In the genomic region with DNA sequence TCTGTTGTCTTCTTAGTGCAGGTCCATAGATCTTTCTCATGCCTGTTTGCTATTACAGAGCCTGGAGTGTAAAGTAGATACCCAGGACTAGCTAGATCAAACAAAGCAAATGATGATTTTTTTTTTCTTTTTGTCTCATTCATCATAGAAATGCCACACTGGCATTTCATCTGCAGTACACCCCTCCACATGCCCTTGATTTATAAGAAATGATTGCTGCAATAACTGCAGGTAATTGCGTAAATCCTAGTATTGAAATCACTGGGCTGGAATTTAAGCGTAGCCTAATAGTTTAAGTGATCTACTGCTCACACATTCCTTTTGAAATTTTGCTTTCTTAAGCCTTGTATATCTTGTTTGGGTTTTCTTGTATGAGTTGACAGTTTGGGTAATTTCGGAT, we compare ENCODE assay signal across 26 mouse cellular contexts.
"Had no signal": no experiment of that assay in that cellular context is flagged by ENCODE, and none has a peak within 500 bp of the region (broad histone marks: within the 10 kb centered on the region; RNA-seq: fewer than 3 reads in every experiment).

No protein-coding gene starts in this region.

- ATAC-seq: hindbrain, postnatal 0 days; intestine, embryonic 16.5 days; liver, embryonic 12.5 days had no signal

- H3K9me3 ChIP-seq: heart, embryonic 13.5 days; heart, embryonic 15.5 days; hindbrain, embryonic 13.5 days; hindbrain, embryonic 15.5 days; kidney, embryonic 15.5 days; limb, embryonic 13.5 days; limb, embryonic 15.5 days; liver, embryonic 12.5 days had no signal

- H3K36me3 ChIP-seq: heart, embryonic 13.5 days; heart, embryonic 15.5 days; hindbrain, embryonic 13.5 days; hindbrain, embryonic 15.5 days; kidney, embryonic 15.5 days; limb, embryonic 13.5 days; limb, embryonic 15.5 days; liver, embryonic 12.5 days had no signal

- H3K27ac ChIP-seq: heart, adult 2 months; heart, embryonic 13.5 days; heart, embryonic 15.5 days; hindbrain, embryonic 13.5 days; hindbrain, embryonic 15.5 days; hindbrain, postnatal 0 days; kidney, embryonic 15.5 days; kidney, postnatal 0 days; limb, embryonic 13.5 days; limb, embryonic 15.5 days; liver, embryonic 12.5 days had no signal

- H3K27me3 ChIP-seq: heart, embryonic 13.5 days; heart, embryonic 15.5 days; hindbrain, embryonic 13.5 days; hindbrain, embryonic 15.5 days; kidney, embryonic 15.5 days; limb, embryonic 13.5 days; limb, embryonic 15.5 days; liver, embryonic 12.5 days had no signal

- H3K4me3 ChIP-seq: heart, adult 2 months; heart, embryonic 13.5 days; heart, embryonic 15.5 days; hindbrain, embryonic 13.5 days; hindbrain, embryonic 15.5 days; kidney, embryonic 15.5 days; limb, embryonic 13.5 days; limb, embryonic 15.5 days; liver, embryonic 12.5 days had no signal

- H3K4me2 ChIP-seq: heart, embryonic 11.5 days; heart, embryonic 13.5 days; heart, embryonic 15.5 days; hindbrain, embryonic 13.5 days; hindbrain, embryonic 15.5 days; kidney, embryonic 15.5 days; limb, embryonic 13.5 days; limb, embryonic 15.5 days; liver, embryonic 12.5 days had no signal

- DNase-seq: gastrocnemius, postnatal 14 days; gastrocnemius, postnatal 36 days; heart, adult 11 months; heart, adult 2 months; heart, postnatal 14 days; heart, postnatal 36 days; kidney, adult 11 months; kidney, adult 2 months; kidney, adult 9 months; kidney, postnatal 14 days; kidney, postnatal 36 days; layer of hippocampus, adult 9-11 months; layer of hippocampus, postnatal 36 days; left cerebral cortex, postnatal 4 days had no signal

- H3K4me1 ChIP-seq: heart, embryonic 13.5 days; heart, embryonic 15.5 days; hindbrain, embryonic 13.5 days; hindbrain, embryonic 15.5 days; kidney, embryonic 15.5 days; limb, embryonic 13.5 days; limb, embryonic 15.5 days; liver, embryonic 12.5 days had no signal

- H3K9ac ChIP-seq: heart, embryonic 13.5 days; heart, embryonic 15.5 days; hindbrain, embryonic 13.5 days; hindbrain, embryonic 15.5 days; kidney, embryonic 15.5 days; limb, embryonic 13.5 days; limb, embryonic 15.5 days; liver, embryonic 12.5 days had no signal
